Mouse (Mus musculus) thymus, postnatal 36 days (tissue): ENCODE results near the gene Pknox1.
A peak's percentile ranks its signal among the peaks of the same experiment; 100 is the strongest.
"Not testable (repeated sequence)": the region's sequence is repeated elsewhere in the genome, so short reads cannot be mapped to it uniquely, and the experiment has no call there.

Source experiments
- DNase-seq, 2 experiments: peaks; one replicate each; pipeline ENCODE4 v3.0.0; 2022; ENCODE audit warnings: mixed read lengths in 2 of 2

Gene Pknox1

GRCm38 (mm10) chr17:31564015-31564857 lies at the start of gene Pknox1:
TSS of gene Pknox1 (plus strand) at chr17:31564734.
- DNase-seq, result peak; percentile 99 to 100

GRCm38 (mm10) chr17:31519344-31519945 lies 45.1 kb upstream of the Pknox1 start:
- DNase-seq, result no peak

GRCm38 (mm10) chr17:31519946-31520838 lies 44.3 kb upstream of the Pknox1 start, which contains the start of the genes Wdr4 and Ndufv3:
TSS of gene Wdr4 (minus strand) at chr17:31519980.
TSS of gene Ndufv3 (plus strand) at chr17:31520115.
- DNase-seq, result peak; percentile 99 to 100

- DNase-seq, result no peak
Observed at GRCm38 (mm10) chr17:31520895-31521294, 43.6 kb upstream of the Pknox1 start.

GRCm38 (mm10) chr17:31521948-31522347 lies 42.6 kb upstream of the Pknox1 start:
- no peak for DNase-seq

- no peak for DNase-seq
Observed at GRCm38 (mm10) chr17:31525114-31525513, 39.4 kb upstream of the Pknox1 start.

GRCm38 (mm10) chr17:31525816-31526215 lies 38.7 kb upstream of the Pknox1 start:
- no peak for DNase-seq

- peak; percentile 19 to 31 for DNase-seq
Observed at GRCm38 (mm10) chr17:31529314-31529713, 35.2 kb upstream of the Pknox1 start.

- no peak for DNase-seq
Observed at GRCm38 (mm10) chr17:31531441-31532158, 32.9 kb upstream of the Pknox1 start.

GRCm38 (mm10) chr17:31532331-31532730 lies 32.2 kb upstream of the Pknox1 start:
- DNase-seq, result not testable (repeated sequence)

- DNase-seq, result no peak
Observed at GRCm38 (mm10) chr17:31535358-31535757, 29.2 kb upstream of the Pknox1 start.

- DNase-seq, result no peak
Observed at GRCm38 (mm10) chr17:31535871-31536629, 28.5 kb upstream of the Pknox1 start.

GRCm38 (mm10) chr17:31540101-31540500 lies 24.4 kb upstream of the Pknox1 start:
- DNase-seq, result no peak

GRCm38 (mm10) chr17:31540809-31541459 lies 23.6 kb upstream of the Pknox1 start:
- DNase-seq, result no peak

GRCm38 (mm10) chr17:31541460-31541831 lies 23.1 kb upstream of the Pknox1 start:
- no peak for DNase-seq

GRCm38 (mm10) chr17:31543574-31543973 lies 21.0 kb upstream of the Pknox1 start:
- DNase-seq, result no peak

- no peak for DNase-seq
Observed at GRCm38 (mm10) chr17:31546444-31547196, 17.9 kb upstream of the Pknox1 start.

- DNase-seq, result no peak
Observed at GRCm38 (mm10) chr17:31547974-31548373, 16.6 kb upstream of the Pknox1 start.

- DNase-seq, result no peak
Observed at GRCm38 (mm10) chr17:31549389-31549788, 15.1 kb upstream of the Pknox1 start.

GRCm38 (mm10) chr17:31552601-31553000 lies 11.9 kb upstream of the Pknox1 start:
- DNase-seq, result not testable (repeated sequence)
